Mouse (Mus musculus): Measurements from ENCODE around the gene Ddx17. TPM values are rescaled to one million over a fixed set of nuclear protein-coding genes. Genes with fewer than 3 reads are reported as not detected.

Gene Ddx17
- polyA plus RNA-seq, 1 experiment = 332 TPM

DNA sequence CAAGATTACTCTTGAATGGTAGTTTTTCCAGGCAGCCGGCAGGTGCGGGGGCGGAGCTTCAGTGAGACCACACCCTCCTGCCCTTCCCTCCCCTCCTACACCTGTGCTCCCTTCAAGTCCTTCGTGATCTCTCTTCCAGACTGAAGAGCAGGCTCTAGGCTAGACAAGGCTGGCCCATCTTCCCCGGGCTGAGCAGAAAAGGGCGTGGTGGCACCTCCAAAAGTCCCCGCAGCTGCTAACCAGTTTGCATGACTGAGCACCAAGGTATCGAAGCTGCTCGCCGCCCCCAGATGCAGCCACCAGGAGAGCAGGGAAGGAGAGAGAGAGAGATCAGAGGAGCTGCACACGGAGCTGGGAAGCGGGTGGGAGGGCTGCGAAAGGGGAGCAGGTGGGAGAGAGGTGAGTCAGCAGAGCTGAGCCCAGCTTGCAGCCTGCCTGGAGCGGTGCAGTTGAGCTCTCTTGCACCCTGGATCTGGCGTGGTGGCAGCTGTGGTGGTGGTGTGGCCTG, 65.3 kb downstream of the Ddx17 start:
- TF ChIP-seq CTCF (IDR thresholded peaks at IDR 0.05; ENCODE audit: borderline replicate concordance, insufficient read depth, low read length) = no peak
- TF ChIP-seq POLR2A (IDR thresholded peaks at IDR 0.05; ENCODE audit: low read depth, low read length) = no peak
- Histone ChIP-seq H3K4me3 (ENCODE audit: insufficient read depth, low read length) (no peak overlapping the region), H3K4me1 (ENCODE audit: control insufficient read depth, insufficient read depth, low read length) (no peaks in the 10 kb centered on the region), H3K27ac (ENCODE audit: insufficient read depth, low read length) (no peak overlapping the region)

Other genes with a start within 250 kb of the Ddx17 start
- gene Pla2g6, start 218.4 kb downstream of the Ddx17 start, polyA plus RNA-seq (2011; ENCODE audit: insufficient read length, low read depth, missing spikeins) = 7.4 and 11.3 TPM in 2 replicates
- gene Maff, start 200.1 kb downstream of the Ddx17 start, polyA plus RNA-seq (2011; ENCODE audit: insufficient read length, low read depth, missing spikeins) = 11.7 and 13.8 TPM in 2 replicates
- gene Tmem184b, start 143.2 kb downstream of the Ddx17 start, polyA plus RNA-seq (2011; ENCODE audit: insufficient read length, low read depth, missing spikeins) = 82.2 and 98.9 TPM in 2 replicates
- 62.7 and 78.9 TPM in 2 replicates for gene Csnk1e, start 91.2 kb downstream of the Ddx17 start, polyA plus RNA-seq (2011; ENCODE audit: insufficient read length, low read depth, missing spikeins)
- gene Kcnj4, start 41.5 kb downstream of the Ddx17 start, polyA plus RNA-seq (2011; ENCODE audit: insufficient read length, low read depth, missing spikeins) = 0.72 and 1.4 TPM in 2 replicates
- gene Kdelr3, start 30.3 kb downstream of the Ddx17 start, polyA plus RNA-seq (2011; ENCODE audit: insufficient read length, low read depth, missing spikeins) = 136 and 146 TPM in 2 replicates
- 0.61 and 0.65 TPM in 2 replicates for gene Dmc1, start 58.4 kb upstream of the Ddx17 start, polyA plus RNA-seq (2011; ENCODE audit: insufficient read length, low read depth, missing spikeins)
- 1.3 and 2.2 TPM in 2 replicates for gene Fam227a, start 112.2 kb upstream of the Ddx17 start, polyA plus RNA-seq (2011; ENCODE audit: insufficient read length, low read depth, missing spikeins)
- 16.2 and 19.9 TPM in 2 replicates for gene Cby1, start 112.5 kb upstream of the Ddx17 start, polyA plus RNA-seq (2011; ENCODE audit: insufficient read length, low read depth, missing spikeins)
- 131 and 148 TPM in 2 replicates for gene Tomm22, start 124.1 kb upstream of the Ddx17 start, polyA plus RNA-seq (2011; ENCODE audit: insufficient read length, low read depth, missing spikeins)
- gene Josd1, start 141.2 kb upstream of the Ddx17 start, polyA plus RNA-seq (2011; ENCODE audit: insufficient read length, low read depth, missing spikeins) = 28.4 and 32.0 TPM in 2 replicates
- 18.6 and 25.3 TPM in 2 replicates for gene Gtpbp1, start 144.1 kb upstream of the Ddx17 start, polyA plus RNA-seq (2011; ENCODE audit: insufficient read length, low read depth, missing spikeins)
- 42.8 and 43.3 TPM in 2 replicates for gene Sun2, start 195.8 kb upstream of the Ddx17 start, polyA plus RNA-seq (2011; ENCODE audit: insufficient read length, low read depth, missing spikeins)
- gene Dnal4, start 231.1 kb upstream of the Ddx17 start, polyA plus RNA-seq (2011; ENCODE audit: insufficient read length, low read depth, missing spikeins) = 20.9 and 25.2 TPM in 2 replicates